Mouse (Mus musculus) MEL (cell line): ENCODE measurements around the gene Slc39a1.

ENCODE experiments used
- BHLHE40 ChIP-seq: IDR thresholded peaks from 2 replicates; pipeline ENCODE4 v1.6.1; 2012; ENCODE audit warnings: low read depth, mild to moderate bottlenecking, inconsistent platforms, low read length, improper control_type of control experiment, borderline replicate concordance
- CTCF ChIP-seq, 3 experiments: IDR thresholded peaks in 2 of 3; conservative IDR thresholded peaks in 1 of 3; 2 replicates each; pipeline ENCODE4 v1.5.1; 2011 to 2012; ENCODE audit warnings: low read length in 3 of 3, low read depth in 2 of 3, mild to moderate bottlenecking in 2 of 3, improper control_type of control experiment in 1 of 3, inconsistent platforms in 1 of 3, mixed read lengths in 1 of 3, moderate library complexity in 1 of 3; ENCODE audit not compliant: control insufficient read depth in 1 of 3, insufficient read depth in 1 of 3, poor library complexity in 1 of 3, severe bottlenecking in 1 of 3
- MAX ChIP-seq: IDR thresholded peaks from 2 replicates; pipeline ENCODE4 v1.6.1; 2011; ENCODE audit warnings: low read length, improper control_type of control experiment
- NELFE ChIP-seq: IDR thresholded peaks from 2 replicates; pipeline ENCODE4 v1.6.1; 2011; ENCODE audit warnings: low read depth, low read length, improper control_type of control experiment
- POLR2A ChIP-seq, 2 experiments: IDR thresholded peaks; 2 replicates each; pipeline ENCODE4 v1.6.1; 2011 to 2012; ENCODE audit warnings: low read length in 2 of 2, mild to moderate bottlenecking in 2 of 2, control low read depth in 1 of 2, improper control_type of control experiment in 1 of 2, low read depth in 1 of 2, moderate library complexity in 1 of 2; ENCODE audit not compliant: control insufficient read depth in 1 of 2, insufficient read depth in 1 of 2, poor library complexity in 1 of 2
- POLR2AphosphoS2 ChIP-seq: IDR thresholded peaks from 2 replicates; pipeline ENCODE4 v1.6.1; 2011; ENCODE audit warnings: low read length, improper control_type of control experiment
- RAD21 ChIP-seq: IDR thresholded peaks from 2 replicates; pipeline ENCODE4 v1.6.1; 2011; ENCODE audit warnings: mild to moderate bottlenecking, low read depth, low read length, improper control_type of control experiment
- USF1 ChIP-seq: IDR thresholded peaks from 2 replicates; pipeline ENCODE4 v1.6.1; 2014; ENCODE audit warnings: low read depth, mild to moderate bottlenecking, inconsistent platforms, low read length, improper control_type of control experiment, moderate library complexity

- TF ChIP-seq CTCF (IDR thresholded peaks at IDR 0.05 in 2 of 3, conservative IDR thresholded peaks at IDR 0.05 in 1 of 3; ENCODE audit: control insufficient read depth in 1 of 3, insufficient read depth in 1 of 3, low read depth in 2 of 3, low read length in 3 of 3, poor library complexity in 1 of 3, severe bottlenecking in 1 of 3) (no peak), USF1 (no peak), POLR2A (IDR thresholded peaks at IDR 0.05; ENCODE audit: control insufficient read depth in 1 of 2, insufficient read depth in 1 of 2, low read depth in 1 of 2, low read length in 2 of 2, poor library complexity in 1 of 2) (no peak), BHLHE40 (no peak), NELFE (no peak), MAX (no peak), RAD21 (no peak), POLR2AphosphoS2 (no peak)
These were observed 9.0 kb downstream of the Slc39a1 start for GRCm38 (mm10) chr3:90256731-90257530.
